Comparison of ENCODE assay signal across 18 mouse cellular contexts in the genomic region with DNA sequence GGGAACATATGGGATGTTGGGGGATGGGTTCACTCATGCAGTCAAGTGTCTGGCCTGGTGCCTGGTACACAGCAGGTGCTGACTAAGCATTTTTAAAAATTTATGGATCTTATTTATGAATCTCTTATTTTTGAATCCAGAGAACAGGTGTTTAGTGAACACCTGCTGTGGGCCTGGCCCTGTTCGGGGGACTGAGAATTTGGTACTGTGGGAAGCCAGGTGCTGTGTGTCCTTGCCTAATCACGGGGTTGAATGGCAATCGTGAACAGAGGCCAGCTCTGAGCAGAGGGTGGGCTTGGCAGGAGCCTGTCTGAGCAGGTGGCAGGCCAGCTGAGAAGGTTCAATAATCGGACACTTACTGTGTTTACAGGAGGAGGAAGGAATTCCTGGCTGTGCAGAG.
DNase-seq lines count a peak whose midpoint lies in the region; ATAC-seq and TF ChIP-seq lines count a peak whose summit lies in the region.
"Had no signal": no experiment of that assay in that cellular context is flagged by ENCODE, and none has a peak within 500 bp of the region (broad histone marks: within the 10 kb centered on the region; RNA-seq: fewer than 3 reads in every experiment).

No protein-coding gene starts in this region.

- no peak overlapping the region; the same call in 1 of the 2 replicates for H3K27ac ChIP-seq in layer of hippocampus, adult 2 months
- H3K27ac ChIP-seq in ES-E14 (ENCODE audit: insufficient read depth, low read depth, low read length, poor library complexity, severe bottlenecking) = no peak overlapping the region
- H3K27ac ChIP-seq in embryonic facial prominence, embryonic 14.5 days (replicated peaks; ENCODE audit: low read depth, low read length) = no peak overlapping the region
- H3K27ac ChIP-seq: liver, embryonic 12.5 days; stomach, embryonic 15.5 days had no signal

- DNase-seq in layer of hippocampus, adult 9-11 months = peak; percentile 19
- DNase-seq in layer of hippocampus, adult 2 months (ENCODE audit: low spot score in 2 of 2) = no peak
- DNase-seq in ES-E14 (ENCODE audit: low read depth, low spot score) = no peak
- peak; percentile 99 for DNase-seq in cerebellum, adult 11-12 months
- DNase-seq in embryonic facial prominence, embryonic 14.5 days (ENCODE audit: low spot score) = peak; percentile 36
- DNase-seq in heart, postnatal 4 days = no peak
- DNase-seq in adrenal gland, postnatal 10 days = no peak
- DNase-seq in adrenal gland, adult 8-10 months = no peak
- DNase-seq: embryo, embryonic 11 days; gastrocnemius, postnatal 25 days; kidney, adult 9 months; thymus, postnatal 25 days had no signal

- WGBS in embryonic facial prominence, embryonic 14.5 days = 59% methylated on average over 4 of the region's 4 CpGs

- no peak overlapping the region for H3K4me3 ChIP-seq in layer of hippocampus, adult 2 months
- H3K4me3 ChIP-seq in ES-E14 (ENCODE audit: insufficient read depth in 1 of 2, low read depth in 1 of 2, low read length in 2 of 2, poor library complexity in 1 of 2, severe bottlenecking in 1 of 2) = no peak overlapping the region
- no peak overlapping the region for H3K4me3 ChIP-seq in embryonic facial prominence, embryonic 14.5 days (ENCODE audit: low read depth, low read length)
- H3K4me3 ChIP-seq: heart, embryonic 12.5 days; liver, embryonic 12.5 days; midbrain, embryonic 13.5 days; stomach, embryonic 15.5 days had no signal

- H3K9me3 ChIP-seq in ES-E14 (ENCODE audit: control insufficient read depth, insufficient read depth, low read depth, low read length) = no peaks in the 10 kb centered on the region
- peaks cover 7% of the 10 kb centered on the region; the same call in 1 of the 2 replicates for H3K9me3 ChIP-seq in embryonic facial prominence, embryonic 14.5 days (ENCODE audit: control insufficient read depth, low read length)
- H3K9me3 ChIP-seq: liver, embryonic 12.5 days; midbrain, embryonic 13.5 days; stomach, embryonic 15.5 days had no signal

- no peak for TF ChIP-seq CTCF in layer of hippocampus, adult 2 months (conservative IDR thresholded peaks at IDR 0.05)

- 0 out of 2 replicates have a peak, but pooled peaks have one; percentile 48 for ATAC-seq in embryonic facial prominence, embryonic 14.5 days (ENCODE audit: low read depth)
- ATAC-seq: activated CD4-positive, CD25-positive, alpha-beta regulatory T cell, adult 4 months; CD4-positive, CD25-positive, alpha-beta regulatory T cell, adult 4 months; liver, embryonic 12.5 days; midbrain, embryonic 13.5 days had no signal

- in situ Hi-C loops in ES-E14 (cut with MboI; ENCODE audit: low sequenced_read_pairs in 2 of 2, unreplicated experiment in 2 of 2) = no loop called here

- no peak overlapping the region for H3K9ac ChIP-seq in ES-E14 (ENCODE audit: insufficient read depth, low read depth, low read length, poor library complexity, severe bottlenecking)
- no peak overlapping the region for H3K9ac ChIP-seq in embryonic facial prominence, embryonic 14.5 days (ENCODE audit: low read depth, low read length)
- H3K9ac ChIP-seq: heart, embryonic 12.5 days; liver, embryonic 12.5 days; midbrain, embryonic 13.5 days; stomach, embryonic 15.5 days had no signal

- H3K36me3 ChIP-seq in ES-E14 (ENCODE audit: control insufficient read depth, insufficient read depth, low read length, poor library complexity, severe bottlenecking) = no peaks in the 10 kb centered on the region
- H3K36me3 ChIP-seq in embryonic facial prominence, embryonic 14.5 days (ENCODE audit: control insufficient read depth, insufficient read depth, low read length) = no peaks in the 10 kb centered on the region
- H3K36me3 ChIP-seq: heart, embryonic 12.5 days; liver, embryonic 12.5 days; midbrain, embryonic 13.5 days; stomach, embryonic 15.5 days had no signal

- no peaks in the 10 kb centered on the region for H3K4me1 ChIP-seq in ES-E14 (ENCODE audit: control insufficient read depth in 2 of 2, insufficient read depth in 2 of 2, low read length in 2 of 2, poor library complexity in 1 of 2)
- no peaks in the 10 kb centered on the region for H3K4me1 ChIP-seq in embryonic facial prominence, embryonic 14.5 days (ENCODE audit: control insufficient read depth, insufficient read depth, low read length)
- H3K4me1 ChIP-seq: heart, embryonic 12.5 days; liver, embryonic 12.5 days; stomach, embryonic 15.5 days had no signal

- H3K27me3 ChIP-seq in embryonic facial prominence, embryonic 14.5 days (replicated peaks; ENCODE audit: control insufficient read depth, insufficient read depth, low read length) = no peaks in the 10 kb centered on the region
- H3K27me3 ChIP-seq: liver, embryonic 12.5 days; midbrain, embryonic 13.5 days; stomach, embryonic 15.5 days had no signal

- no peak overlapping the region for H3K4me2 ChIP-seq in embryonic facial prominence, embryonic 14.5 days (ENCODE audit: low read depth, low read length)
- H3K4me2 ChIP-seq: heart, embryonic 12.5 days; liver, embryonic 12.5 days; midbrain, embryonic 13.5 days; stomach, embryonic 15.5 days had no signal

TF ChIP-seq in ES-E14, 5 proteins besides CTCF, POLR2A, EP300 and RAD21:
- TF ChIP-seq ZNF384 (IDR thresholded peaks at IDR 0.05; ENCODE audit: low read depth, low read length) (no peak), MAFK (IDR thresholded peaks at IDR 0.05; ENCODE audit: insufficient read depth, low read depth, low read length) (peak; percentile 82)
TF ChIP-seq in ES-E14: peak in this region for 1.

Comparison
In these comparisons a context has a peak if more than half of its experiments do, and no peak if none do; other contexts are left out.
1. DNase-seq: peak in layer of hippocampus, adult 9-11 months (single experiment), cerebellum, adult 11-12 months (single experiment) and embryonic facial prominence, embryonic 14.5 days (single experiment); none in layer of hippocampus, adult 2 months (0 of 2), ES-E14 (single experiment), heart, postnatal 4 days (single experiment), adrenal gland, postnatal 10 days (single experiment) and adrenal gland, adult 8-10 months (single experiment).